Mouse (Mus musculus): ENCODE results near the gene Gm13103.

- no peak for TF ChIP-seq CTCF (IDR thresholded peaks at IDR 0.05; ENCODE audit: control insufficient read depth, insufficient read depth, insufficient replicate concordance, low read depth, low read length)
- TF ChIP-seq POLR2A (IDR thresholded peaks at IDR 0.05; ENCODE audit: control insufficient read depth, low read depth, low read length), result no peak
Observed at GRCm38 (mm10) chr4:143815993-143816392, 30.3 kb upstream of the Gm13103 start, which contains the start of gene Gm13084.

Measured in testis, adult 2 months (tissue).